Mouse (Mus musculus) 3134 (cell line): Measurements from ENCODE around the gene Slc17a2.

Experiments used
- DNase-seq: peaks from one replicate; pipeline ENCODE4 v3.0.0-alpha.2; 2011; ENCODE audit warnings: low spot score; ENCODE audit not compliant: insufficient read length; ENCODE audit errors: extremely low read depth

Slc17a2 gene

GRCm38 (mm10) chr13:23779025-23779424 lies 27.8 kb upstream of the Slc17a2 start:
- no peak for DNase-seq

DNA sequence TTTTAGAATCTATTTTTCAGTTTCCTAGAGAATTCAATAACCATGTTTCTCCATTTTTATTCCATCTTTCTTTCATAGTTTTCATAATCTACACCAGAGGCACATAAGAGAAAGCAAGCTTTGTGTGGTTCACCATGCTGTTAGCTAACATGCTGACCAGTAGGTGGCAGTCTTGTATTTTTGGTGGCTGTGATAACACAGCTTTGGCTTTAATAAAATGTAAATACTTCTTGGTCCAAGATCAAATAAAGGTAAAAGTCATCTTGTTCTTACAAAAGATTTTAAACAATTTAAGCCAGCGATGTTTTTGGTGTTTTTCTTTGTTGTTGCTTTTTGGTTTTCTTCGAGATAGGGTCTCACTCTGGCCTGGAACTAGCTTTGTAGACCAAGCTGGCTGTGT lies 14.3 kb upstream of the Slc17a2 start:
- no peak for DNase-seq

- no peak for DNase-seq
Observed at GRCm38 (mm10) chr13:23799405-23799804, 7.4 kb upstream of the Slc17a2 start.

DNA sequence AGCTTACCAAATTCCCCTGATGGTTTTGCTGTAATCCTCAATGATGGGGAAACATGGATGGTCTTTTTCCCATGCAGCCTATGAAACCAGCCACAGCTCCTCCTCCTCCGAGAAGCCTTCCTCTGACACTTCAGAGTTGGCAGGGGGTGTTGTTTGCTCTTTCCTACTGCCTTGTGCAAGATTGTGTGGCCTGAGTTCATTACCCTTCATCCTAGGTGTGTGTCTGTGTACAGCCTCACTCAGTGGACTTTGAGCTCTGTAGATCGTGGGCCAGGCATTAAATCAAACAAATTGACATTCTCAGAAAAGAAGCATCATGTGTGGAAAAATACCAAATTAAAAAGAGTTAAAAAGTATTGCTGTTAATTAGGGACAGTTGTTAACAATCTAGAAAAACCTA lies 2.3 kb upstream of the Slc17a2 start:
- DNase-seq, result no peak

DNA sequence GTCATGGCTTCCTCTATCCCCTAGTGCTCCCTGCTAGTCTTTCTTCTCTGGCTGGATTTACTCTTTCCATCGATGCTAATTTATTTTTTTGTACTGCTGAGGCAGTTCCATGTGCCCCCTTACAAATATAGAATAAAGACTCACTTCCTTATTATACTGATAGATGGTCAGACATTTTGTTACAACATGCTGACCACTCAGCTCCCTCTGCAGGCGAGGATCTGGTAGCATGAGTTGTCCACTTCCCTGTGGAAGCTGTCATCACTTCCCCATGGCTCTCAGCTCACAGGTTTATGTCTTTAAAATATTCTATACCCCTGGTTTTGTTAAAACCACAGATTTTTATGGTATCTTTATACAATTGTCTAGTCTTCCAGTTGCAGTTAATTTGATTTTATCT lies 9.4 kb downstream of the Slc17a2 start:
- no peak for DNase-seq

DNA sequence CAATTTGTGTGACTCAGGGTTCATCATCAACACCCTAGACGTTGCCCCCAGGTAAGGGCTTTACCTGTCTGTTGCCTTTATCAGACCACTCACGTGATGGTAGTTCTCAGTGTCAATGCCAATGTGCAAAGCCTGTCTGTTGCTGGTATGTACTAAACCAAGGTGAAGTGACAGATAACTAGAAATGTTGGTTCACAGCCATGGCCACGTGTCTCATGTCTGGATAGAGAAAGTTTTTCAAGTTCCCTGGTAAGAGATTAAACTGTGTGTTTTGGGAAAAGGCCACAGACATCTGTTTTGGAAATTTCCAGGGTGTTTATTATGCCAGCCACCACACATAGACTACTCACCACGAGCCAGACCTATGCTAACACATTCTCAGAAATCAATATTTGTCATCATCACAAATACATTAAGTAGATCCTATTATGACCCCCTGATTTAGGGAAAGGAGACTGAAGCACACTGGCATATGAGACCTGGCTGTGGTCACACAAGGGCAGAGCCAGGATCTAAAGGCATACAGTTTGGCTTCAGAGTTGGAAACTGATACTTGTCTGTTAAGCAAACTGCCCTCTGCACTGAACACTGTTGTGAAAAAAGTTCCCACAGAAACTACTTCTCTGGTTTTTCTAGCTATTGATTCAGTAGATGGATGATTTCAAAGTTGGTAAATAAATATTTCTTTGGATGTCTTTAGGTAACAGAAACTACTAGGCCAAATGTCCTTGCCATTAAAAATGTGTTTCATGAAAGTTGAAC lies 13.6 kb downstream of the Slc17a2 start:
- DNase-seq, result no peak

DNA sequence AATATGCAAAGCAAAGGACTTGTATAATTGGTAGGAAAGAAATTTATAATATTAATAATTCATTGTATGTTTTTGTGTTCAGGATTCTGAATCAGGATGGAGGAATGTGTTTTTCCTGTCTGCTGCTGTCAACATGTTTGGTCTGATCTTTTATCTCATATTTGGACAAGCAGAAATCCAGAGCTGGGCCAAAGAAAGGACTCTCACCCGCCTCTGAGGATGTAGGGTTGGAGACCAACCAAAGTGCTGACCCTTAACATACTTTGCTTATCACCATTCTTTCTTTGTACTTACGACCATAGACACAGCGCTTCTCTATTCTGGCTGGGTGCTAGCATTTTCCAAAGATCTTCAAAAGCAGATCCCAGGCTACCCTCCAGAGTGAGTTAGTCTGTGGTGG lies 15.4 kb downstream of the Slc17a2 start:
- no peak for DNase-seq

DNA sequence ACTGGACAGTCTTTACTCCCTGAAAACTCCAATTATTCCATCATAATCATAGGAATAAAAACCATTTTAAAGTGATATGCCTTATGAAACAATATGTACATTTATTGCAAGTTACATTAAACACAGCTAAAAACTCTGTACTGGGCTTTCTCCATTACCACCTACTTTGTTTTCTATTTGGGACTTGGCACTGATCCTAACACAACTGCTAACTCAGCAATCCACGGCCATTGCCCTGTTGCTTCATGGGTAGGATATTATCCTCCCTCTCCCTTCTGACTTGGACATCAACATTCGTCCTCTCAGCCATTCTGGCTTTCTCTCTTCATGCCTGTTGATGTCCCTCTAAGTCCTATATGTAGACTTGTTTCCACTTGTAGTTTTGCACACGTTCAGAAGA lies 19.8 kb downstream of the Slc17a2 start:
- no peak for DNase-seq

- peak; percentile 9 for DNase-seq
Observed at GRCm38 (mm10) chr13:23833053-23833452, 26.3 kb downstream of the Slc17a2 start.

DNA sequence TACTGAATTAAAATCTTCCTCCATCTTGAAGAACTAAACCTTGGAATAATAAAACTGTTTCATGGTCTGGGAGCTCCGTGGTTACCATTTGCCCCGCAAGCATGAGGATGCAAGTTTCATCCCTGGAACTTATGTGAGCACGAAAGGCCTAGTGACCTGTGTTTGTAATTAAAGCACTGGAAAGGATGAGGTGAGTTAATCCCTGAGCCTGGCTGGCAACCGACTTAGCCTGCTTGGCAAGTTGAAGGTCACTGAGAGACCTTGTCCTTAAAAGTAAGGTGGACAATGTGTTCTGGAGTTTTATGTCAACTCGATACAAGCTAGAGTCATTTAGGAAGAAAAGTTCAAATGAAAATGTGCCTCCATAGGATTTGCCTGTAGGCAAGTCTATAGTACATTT lies 28.0 kb downstream of the Slc17a2 start:
- no peak for DNase-seq

DNA sequence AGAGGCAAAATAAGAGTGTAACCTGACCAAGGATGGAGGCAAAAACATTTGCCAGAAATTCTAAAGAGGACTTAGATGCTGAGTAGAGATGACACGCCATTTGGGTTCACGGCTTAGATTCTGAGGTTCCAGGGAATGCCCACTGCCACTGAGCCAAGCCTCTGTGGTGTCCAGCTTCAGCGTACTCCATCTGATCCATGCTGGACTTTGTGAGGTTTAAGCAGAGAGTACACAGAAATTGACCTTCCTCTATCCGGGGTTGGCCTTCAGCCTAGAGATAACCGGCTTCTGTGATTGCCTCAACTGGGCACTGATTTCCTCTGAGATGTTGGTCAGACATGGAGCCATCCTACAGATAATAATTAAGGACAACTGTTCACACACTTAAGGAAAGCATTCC lies 29.8 kb downstream of the Slc17a2 start:
- no peak for DNase-seq

DNA sequence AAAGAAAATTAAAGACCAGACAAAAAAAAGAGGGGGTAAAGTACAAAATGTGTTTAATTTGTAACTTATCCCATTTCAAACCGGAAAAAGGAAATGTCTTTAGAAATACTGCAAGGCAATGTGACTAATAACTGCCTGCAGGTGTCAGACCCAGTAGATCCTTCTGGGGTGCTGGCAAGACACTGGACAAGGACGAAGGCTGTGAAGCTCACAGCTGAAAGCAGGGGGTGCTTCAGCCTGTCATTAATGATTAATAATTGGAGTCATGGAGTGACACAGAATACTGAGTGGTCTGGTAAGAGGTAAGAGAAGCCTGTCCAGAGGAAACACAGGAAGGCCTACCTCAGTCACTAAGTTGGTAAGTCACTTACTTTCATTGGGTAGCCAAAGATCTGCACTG lies 32.5 kb downstream of the Slc17a2 start, which contains the start of gene Slc17a3:
Slc17a3 (plus strand) TSS at position 127 of the 400 bp plus-strand sequence.
- no peak for DNase-seq

DNA sequence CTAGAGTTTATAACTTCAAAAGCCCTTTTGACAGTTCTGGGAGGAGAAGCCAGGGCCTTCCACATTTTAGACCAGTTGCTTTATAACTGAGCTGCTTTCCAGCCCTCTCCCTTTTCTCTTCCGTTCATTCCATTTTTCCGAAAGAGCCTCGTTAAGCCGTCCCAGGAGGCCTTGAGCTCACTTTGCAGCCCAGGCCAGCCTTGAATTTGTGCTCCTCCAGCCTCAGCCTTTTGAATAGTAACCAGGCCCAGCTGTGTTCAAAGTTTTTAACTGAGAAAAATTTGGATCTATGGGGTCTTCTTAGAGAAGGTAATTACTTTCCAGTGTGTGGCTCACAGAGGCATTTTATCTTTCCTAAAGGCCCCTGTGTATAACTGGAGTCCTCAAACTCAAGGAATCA lies 39.1 kb downstream of the Slc17a2 start:
- no peak for DNase-seq

- DNase-seq, result no peak
Observed at GRCm38 (mm10) chr13:23849299-23849698, 42.5 kb downstream of the Slc17a2 start.

GRCm38 (mm10) chr13:23856401-23856800 lies 49.6 kb downstream of the Slc17a2 start:
- no peak for DNase-seq

- no peak for DNase-seq
Observed at GRCm38 (mm10) chr13:23861815-23862214, 55.0 kb downstream of the Slc17a2 start.

DNA sequence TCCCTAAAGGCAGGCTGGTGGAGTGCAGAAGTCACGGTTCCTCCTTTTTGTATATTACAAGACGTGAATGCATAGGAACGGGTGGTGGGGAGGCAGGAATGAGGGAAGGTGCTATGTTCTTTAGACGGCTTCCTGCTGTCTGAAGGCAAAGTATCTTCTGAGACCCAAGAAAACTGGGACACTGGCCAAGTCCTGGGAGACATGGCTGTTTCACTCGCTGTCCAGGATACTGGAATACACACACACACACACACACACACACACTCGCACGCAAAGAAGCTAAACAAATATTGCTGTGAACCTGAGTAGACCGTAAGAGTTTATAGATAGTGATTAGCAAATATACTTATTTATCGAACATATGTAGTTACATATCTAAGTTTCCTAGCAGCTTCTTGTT lies 57.9 kb downstream of the Slc17a2 start:
- DNase-seq, result no peak

- DNase-seq, result no peak
Observed at GRCm38 (mm10) chr13:23866086-23866710, 59.4 kb downstream of the Slc17a2 start.

DNA sequence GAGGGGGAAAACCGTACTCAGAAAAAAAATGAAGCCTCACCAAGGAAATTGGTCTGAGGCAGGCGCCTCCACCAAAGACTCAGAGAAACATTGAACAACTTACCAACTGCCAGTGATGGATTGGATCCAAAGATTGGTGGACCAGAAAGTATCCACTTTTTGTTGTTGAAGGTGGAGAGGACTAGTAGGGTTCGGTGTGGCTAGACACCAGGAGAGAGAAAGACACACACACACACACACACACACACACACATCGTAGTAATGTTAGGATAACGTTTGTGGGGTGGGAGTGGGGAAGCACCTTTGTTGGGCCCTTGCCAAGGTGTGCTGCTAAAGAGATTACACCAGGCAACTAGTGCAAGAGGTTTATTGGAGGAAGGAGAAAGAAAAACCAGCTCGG lies 60.2 kb downstream of the Slc17a2 start:
- DNase-seq, result no peak

GRCm38 (mm10) chr13:23867405-23867804 lies 60.6 kb downstream of the Slc17a2 start, which contains the start of gene Slc17a1:
Gene Slc17a1 (plus strand): TSS chr13:23867750.
- no peak for DNase-seq

GRCm38 (mm10) chr13:23868790-23869533 lies 62.2 kb downstream of the Slc17a2 start:
- DNase-seq, result no peak

- no peak for DNase-seq
Observed at GRCm38 (mm10) chr13:23869996-23870395, 63.2 kb downstream of the Slc17a2 start.
